Mouse (Mus musculus): ENCODE results near the gene Zc3h8.
A peak's percentile ranks its signal among the peaks of the same experiment; 100 is the strongest.

DNA sequence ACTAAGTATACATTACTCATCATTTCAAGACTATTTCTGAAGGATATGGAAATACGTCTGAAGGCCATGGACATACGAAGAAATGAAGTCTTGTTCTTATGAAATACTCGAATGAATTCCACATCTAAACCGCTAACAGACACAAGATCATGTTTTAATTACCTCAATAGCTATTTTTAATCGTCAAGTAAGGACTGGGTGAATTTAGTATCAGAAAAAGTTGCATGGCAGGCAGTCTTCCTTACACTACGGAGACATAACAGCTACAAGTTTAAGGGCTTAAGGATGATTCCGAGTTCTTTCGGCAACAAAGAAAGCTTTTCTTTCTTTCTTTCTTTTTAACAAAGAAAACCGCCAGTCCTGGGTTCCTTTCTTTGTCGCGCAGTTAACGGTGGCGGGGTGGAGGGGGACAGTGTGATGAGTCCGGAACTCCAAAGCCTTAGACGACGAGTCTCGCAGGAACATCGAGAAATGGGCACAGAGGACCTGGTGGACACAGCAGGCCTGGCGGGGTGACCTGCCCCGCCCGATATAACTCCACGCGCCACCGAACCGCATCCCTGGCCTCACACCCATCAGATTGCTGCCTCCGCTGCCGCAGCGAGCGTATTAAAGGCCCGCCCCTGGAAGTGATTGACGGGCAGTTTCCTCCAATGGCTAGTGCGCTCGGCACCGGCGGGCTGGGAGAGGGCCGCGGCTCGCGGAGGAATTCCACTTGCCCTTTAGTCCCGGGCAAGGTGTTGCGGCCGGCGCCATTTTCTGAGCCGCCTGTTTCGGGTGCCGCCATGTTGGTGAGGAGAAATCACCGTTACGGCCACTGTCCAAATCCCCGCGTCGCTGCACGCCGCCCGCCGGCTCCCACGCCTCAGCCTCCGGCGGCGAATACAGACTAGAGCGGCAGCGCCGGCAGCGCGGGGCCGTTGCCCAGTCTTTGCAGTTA, 23.0 kb upstream of the Zc3h8 start, which contains the start of gene Zc3h6:
- TF ChIP-seq CTCF (IDR thresholded peaks at IDR 0.05; ENCODE audit: extremely low read depth, insufficient read depth, low read length): no peak
- peak; percentile 85 for TF ChIP-seq POLR2A (IDR thresholded peaks at IDR 0.05; ENCODE audit: extremely low read depth, insufficient read depth, low read length)

Data from cortical plate, adult 2 months (tissue).